In the genomic region with DNA sequence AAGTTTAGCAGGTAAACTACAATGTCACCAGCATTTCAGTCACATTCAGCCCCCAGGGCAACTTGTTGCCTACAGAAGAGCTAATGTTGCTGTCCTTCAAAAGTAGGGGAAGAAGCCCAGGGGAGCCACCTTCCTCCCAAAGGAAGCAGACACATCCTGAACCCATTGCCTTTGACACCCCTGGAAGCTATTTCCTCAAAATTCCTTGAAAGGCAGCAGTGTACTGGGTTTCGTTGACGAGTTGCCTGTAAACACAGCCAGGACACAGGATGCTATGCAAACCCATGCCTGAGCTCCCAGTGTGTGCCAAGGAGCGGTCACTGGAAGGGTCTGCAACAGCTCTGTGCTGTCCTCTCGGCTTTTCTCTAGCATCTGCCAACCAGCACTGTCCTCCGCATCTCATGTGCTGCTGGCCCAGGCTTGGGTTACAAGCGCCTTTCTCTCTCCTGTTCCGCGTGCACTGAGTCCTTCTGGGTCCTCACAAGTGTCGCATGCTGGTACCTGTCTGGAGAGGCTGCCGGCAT, we compare ENCODE assay signal across 14 mouse cellular contexts.
A peak's percentile ranks its signal among the peaks of the same experiment; 100 is the strongest.
DNase-seq lines count a peak whose midpoint lies in the region; ATAC-seq and TF ChIP-seq lines count a peak whose summit lies in the region.
"Had no signal": no experiment of that assay in that cellular context is flagged by ENCODE, and none has a peak within 500 bp of the region (broad histone marks: within the 10 kb centered on the region; RNA-seq: fewer than 3 reads in every experiment).

No protein-coding gene starts in this region.

- WGBS in lung, embryonic 14.5 days: 75% methylated on average over 10 of the region's 10 CpGs

- H3K27ac ChIP-seq in gastrocnemius, adult 2 months: peak overlapping the region; percentile 71
- no peak overlapping the region for H3K27ac ChIP-seq in lung, embryonic 14.5 days (ENCODE audit: low read depth)
- H3K27ac ChIP-seq: liver, embryonic 13.5 days; midbrain, embryonic 12.5 days had no signal

- peak; percentile 62; the same call in 1 of the 2 replicates for ATAC-seq in lung, embryonic 14.5 days (ENCODE audit: insufficient read depth)

- no peak overlapping the region for H3K4me3 ChIP-seq in gastrocnemius, adult 2 months
- no peak overlapping the region for H3K4me3 ChIP-seq in lung, embryonic 14.5 days (ENCODE audit: low read depth, low read length)
- H3K4me3 ChIP-seq: liver, embryonic 13.5 days; midbrain, embryonic 12.5 days had no signal

- no peak for TF ChIP-seq CTCF in gastrocnemius, adult 2 months (IDR thresholded peaks at IDR 0.05)
- no peak for TF ChIP-seq CTCF in lung, embryonic 14.5 days (IDR thresholded peaks at IDR 0.05; ENCODE audit: low read depth)

- DNase-seq in gastrocnemius, adult 2 months: no peak
- DNase-seq in gastrocnemius, postnatal 14 days: no peak
- DNase-seq in lung, embryonic 14.5 days: peak; percentile 44
- DNase-seq in lung, postnatal 25 days (ENCODE audit: low spot score): no peak
- peak; percentile 19 for DNase-seq in kidney, adult 18-20 months
- peak; percentile 48 for DNase-seq in kidney, postnatal 14 days
- no peak for DNase-seq in B cell, adult 2 months
- no peak for DNase-seq in spleen, postnatal 14 days (ENCODE audit: low spot score in 2 of 2)
- DNase-seq: gastrocnemius, postnatal 36 days; liver, embryonic 13.5 days; right cerebral cortex, postnatal 25 days; thymus, adult 2 months had no signal

- no peak overlapping the region for H3K4me2 ChIP-seq in lung, embryonic 14.5 days
- H3K4me2 ChIP-seq: liver, embryonic 13.5 days; midbrain, embryonic 12.5 days had no signal

- no peaks in the 10 kb centered on the region for H3K27me3 ChIP-seq in lung, embryonic 14.5 days (ENCODE audit: insufficient read depth, low read length)
- H3K27me3 ChIP-seq: liver, embryonic 13.5 days; midbrain, embryonic 12.5 days had no signal

- intact Hi-C loops in gastrocnemius, adult 2 months (cut with DNase I): no loop called here
- intact Hi-C loops in gastrocnemius, postnatal 14 days (cut with DNase I; ENCODE audit: low total_unique reads): no loop called here

- no peaks in the 10 kb centered on the region for H3K4me1 ChIP-seq in lung, embryonic 14.5 days (ENCODE audit: insufficient read depth)
- H3K4me1 ChIP-seq: liver, embryonic 13.5 days; midbrain, embryonic 12.5 days had no signal

- H3K9ac ChIP-seq in lung, embryonic 14.5 days: no peak overlapping the region
- H3K9ac ChIP-seq: liver, embryonic 13.5 days; midbrain, embryonic 12.5 days had no signal

- no peaks in the 10 kb centered on the region for H3K36me3 ChIP-seq in lung, embryonic 14.5 days (ENCODE audit: insufficient read depth)
- H3K36me3 ChIP-seq: G1E; liver, embryonic 13.5 days; midbrain, embryonic 12.5 days had no signal

- no peaks in the 10 kb centered on the region for H3K9me3 ChIP-seq in lung, embryonic 14.5 days (ENCODE audit: low read depth, low read length)
- H3K9me3 ChIP-seq: liver, embryonic 13.5 days; midbrain, embryonic 12.5 days had no signal

Comparison
In these comparisons a context has a peak if more than half of its experiments do, and no peak if none do; other contexts are left out.
1. DNase-seq: peak in lung, embryonic 14.5 days (single experiment), kidney, adult 18-20 months (single experiment) and kidney, postnatal 14 days (single experiment); none in gastrocnemius, adult 2 months (single experiment), gastrocnemius, postnatal 14 days (single experiment), lung, postnatal 25 days (single experiment), B cell, adult 2 months (0 of 2) and spleen, postnatal 14 days (0 of 2).